Mouse (Mus musculus) stomach, postnatal 0 days (tissue): ENCODE measurements around the gene Phc1.

Source experiments
- CTCF ChIP-seq: IDR thresholded peaks from 2 replicates; pipeline ENCODE4 v1.5.1; 2016; ENCODE audit warnings: antibody characterized with exemption, low read depth, mild to moderate bottlenecking, moderate library complexity
- EP300 ChIP-seq: optimal IDR thresholded peaks from 2 replicates; pipeline ENCODE3; 2016; ENCODE audit warnings: antibody characterized with exemption

- TF ChIP-seq EP300, result no peak
- TF ChIP-seq CTCF, result no peak
Observed at GRCm38 (mm10) chr6:122299621-122300133, 40.7 kb downstream of the Phc1 start.
